Mouse (Mus musculus): Measurements from ENCODE around the gene Sema4b.

GRCm38 (mm10) chr7:80144695-80145094 lies 41.9 kb upstream of the Sema4b start:
- TF ChIP-seq CTCF (IDR thresholded peaks at IDR 0.05; ENCODE audit: low read depth): no peak
- TF ChIP-seq EP300 (IDR thresholded peaks at IDR 0.05; ENCODE audit: low read depth): no peak

Data from liver, postnatal 0 days (tissue).